Mouse (Mus musculus) small intestine, adult 2 months (tissue): ENCODE measurements around the gene Pdcl2.

Source experiments
- CTCF ChIP-seq: fragments of 200-500 bp; IDR thresholded peaks from 2 replicates; pipeline ENCODE4 v1.5.1; 2012; ENCODE audit warnings: low read depth, mild to moderate bottlenecking, control low read depth, inconsistent platforms, low read length, moderate library complexity, mixed read lengths; ENCODE audit not compliant: insufficient replicate concordance, insufficient read length; ENCODE audit errors: extremely low read depth
- POLR2A ChIP-seq: fragments of 200-500 bp; IDR thresholded peaks from 2 replicates; pipeline ENCODE4 v1.6.1; 2012; ENCODE audit warnings: low read depth, mild to moderate bottlenecking, control low read depth, inconsistent platforms, low read length, moderate library complexity

- TF ChIP-seq CTCF (no peak), POLR2A (no peak)
Observed at GRCm38 (mm10) chr5:76285699-76286098, 45.3 kb downstream of the Pdcl2 start.
